Mouse (Mus musculus): ENCODE data around the gene Sp7. TPM values are rescaled to one million over a fixed set of nuclear protein-coding genes. Genes with fewer than 3 reads are reported as not detected.

Gene Sp7
- total RNA-seq, 2 experiments from 2014 or later: not detected

Other genes with a start within 250 kb of the Sp7 start
- 3.8 TPM in 1 of 2 replicates, not detected in the other for gene Spryd3, start 230.9 kb downstream of the Sp7 start, total RNA-seq (2015; ENCODE audit: low replicate concordance)
- 2.1 and 4.7 TPM in 2 replicates for gene Spryd3, start 230.9 kb downstream of the Sp7 start, total RNA-seq (2017; ENCODE audit: low replicate concordance)
- 1.5 TPM in 1 of 2 replicates, not detected in the other for gene Igfbp6, start 222.8 kb downstream of the Sp7 start, total RNA-seq (2015; ENCODE audit: low replicate concordance)
- gene Igfbp6, start 222.8 kb downstream of the Sp7 start, total RNA-seq (2017; ENCODE audit: low replicate concordance): not detected in 2 replicates
- 1.0 TPM in 1 of 2 replicates, not detected in the other for gene Soat2, start 216.7 kb downstream of the Sp7 start, total RNA-seq (2015; ENCODE audit: low replicate concordance)
- 1.5 and 1.8 TPM in 2 replicates for gene Soat2, start 216.7 kb downstream of the Sp7 start, total RNA-seq (2017; ENCODE audit: low replicate concordance)
- 14.2 and 19.0 TPM in 2 replicates for gene Zfp740, start 163.9 kb downstream of the Sp7 start, total RNA-seq (2015; ENCODE audit: low replicate concordance)
- gene Zfp740, start 163.9 kb downstream of the Sp7 start, total RNA-seq (2017; ENCODE audit: low replicate concordance): 15.7 and 21.5 TPM in 2 replicates
- 2.9 TPM in 1 of 2 replicates, not detected in the other for gene Csad, start 162.5 kb downstream of the Sp7 start, total RNA-seq (2015; ENCODE audit: low replicate concordance)
- gene Csad, start 162.5 kb downstream of the Sp7 start, total RNA-seq (2017; ENCODE audit: low replicate concordance): 9.3 and 12.5 TPM in 2 replicates
- gene Itgb7, start 135.2 kb downstream of the Sp7 start, total RNA-seq (2015; ENCODE audit: low replicate concordance): 36.8 and 55.3 TPM in 2 replicates
- 31.0 and 35.5 TPM in 2 replicates for gene Itgb7, start 135.2 kb downstream of the Sp7 start, total RNA-seq (2017; ENCODE audit: low replicate concordance)
- 0.84 and 1.5 TPM in 2 replicates for gene Rarg, start 109.7 kb downstream of the Sp7 start, total RNA-seq (2015; ENCODE audit: low replicate concordance)
- 0.84 and 5.2 TPM in 2 replicates for gene Rarg, start 109.7 kb downstream of the Sp7 start, total RNA-seq (2017; ENCODE audit: low replicate concordance)
- gene Gm9918, start 96.6 kb downstream of the Sp7 start, total RNA-seq (2015; ENCODE audit: low replicate concordance): not detected in 2 replicates
- not detected in 2 replicates for gene Gm9918, start 96.6 kb downstream of the Sp7 start, total RNA-seq (2017; ENCODE audit: low replicate concordance)
- 5.9 and 15.6 TPM in 2 replicates for gene Mfsd5, start 87.7 kb downstream of the Sp7 start, total RNA-seq (2015; ENCODE audit: low replicate concordance)
- gene Mfsd5, start 87.7 kb downstream of the Sp7 start, total RNA-seq (2017; ENCODE audit: low replicate concordance): 2.5 and 10.7 TPM in 2 replicates
- 4.8 and 10.9 TPM in 2 replicates for gene Espl1, start 70.9 kb downstream of the Sp7 start, total RNA-seq (2015; ENCODE audit: low replicate concordance)
- 29.3 and 37.1 TPM in 2 replicates for gene Espl1, start 70.9 kb downstream of the Sp7 start, total RNA-seq (2017; ENCODE audit: low replicate concordance)
- gene Pfdn5, start 41.1 kb downstream of the Sp7 start, total RNA-seq (2015; ENCODE audit: low replicate concordance): 71.1 and 131 TPM in 2 replicates
- gene Pfdn5, start 41.1 kb downstream of the Sp7 start, total RNA-seq (2017; ENCODE audit: low replicate concordance): 120 and 128 TPM in 2 replicates
- gene Myg1, start 35.5 kb downstream of the Sp7 start, total RNA-seq (2015; ENCODE audit: low replicate concordance): 9.4 and 10.0 TPM in 2 replicates
- gene Myg1, start 35.5 kb downstream of the Sp7 start, total RNA-seq (2017; ENCODE audit: low replicate concordance): 14.3 and 14.9 TPM in 2 replicates
- gene Aaas, start 16.4 kb downstream of the Sp7 start, total RNA-seq (2015; ENCODE audit: low replicate concordance): 30.3 and 60.7 TPM in 2 replicates
- gene Aaas, start 16.4 kb downstream of the Sp7 start, total RNA-seq (2017; ENCODE audit: low replicate concordance): 11.7 and 49.7 TPM in 2 replicates
- gene Sp1, start 39.0 kb upstream of the Sp7 start, total RNA-seq (2015; ENCODE audit: low replicate concordance): 42.2 and 66.3 TPM in 2 replicates
- gene Sp1, start 39.0 kb upstream of the Sp7 start, total RNA-seq (2017; ENCODE audit: low replicate concordance): 20.2 and 23.1 TPM in 2 replicates
- not detected in 2 replicates for gene Amhr2, start 78.2 kb upstream of the Sp7 start, total RNA-seq (2015; ENCODE audit: low replicate concordance)
- gene Amhr2, start 78.2 kb upstream of the Sp7 start, total RNA-seq (2017; ENCODE audit: low replicate concordance): not detected in 2 replicates
- gene Prr13, start 91.8 kb upstream of the Sp7 start, total RNA-seq (2015; ENCODE audit: low replicate concordance): 70.9 and 84.4 TPM in 2 replicates
- 37.6 and 64.5 TPM in 2 replicates for gene Prr13, start 91.8 kb upstream of the Sp7 start, total RNA-seq (2017; ENCODE audit: low replicate concordance)
- 252 and 321 TPM in 2 replicates for gene Pcbp2, start 103.4 kb upstream of the Sp7 start, total RNA-seq (2015; ENCODE audit: low replicate concordance)
- gene Pcbp2, start 103.4 kb upstream of the Sp7 start, total RNA-seq (2017; ENCODE audit: low replicate concordance): 85.4 and 91.0 TPM in 2 replicates
- not detected in 2 replicates for gene Gm10337, start 136.5 kb upstream of the Sp7 start, total RNA-seq (2015; ENCODE audit: low replicate concordance)
- not detected in 2 replicates for gene Gm10337, start 136.5 kb upstream of the Sp7 start, total RNA-seq (2017; ENCODE audit: low replicate concordance)
- not detected in 2 replicates for gene Map3k12, start 149.9 kb upstream of the Sp7 start, total RNA-seq (2015; ENCODE audit: low replicate concordance)
- gene Map3k12, start 149.9 kb upstream of the Sp7 start, total RNA-seq (2017; ENCODE audit: low replicate concordance): 0.34 and 1.1 TPM in 2 replicates
- gene Tarbp2, start 151.0 kb upstream of the Sp7 start, total RNA-seq (2015; ENCODE audit: low replicate concordance): 3.5 and 7.3 TPM in 2 replicates
- 9.6 and 13.5 TPM in 2 replicates for gene Tarbp2, start 151.0 kb upstream of the Sp7 start, total RNA-seq (2017; ENCODE audit: low replicate concordance)
- 4.6 TPM in 1 of 2 replicates, not detected in the other for gene Npff, start 157.8 kb upstream of the Sp7 start, total RNA-seq (2015; ENCODE audit: low replicate concordance)
- 5.9 TPM in 1 of 2 replicates, not detected in the other for gene Npff, start 157.8 kb upstream of the Sp7 start, total RNA-seq (2017; ENCODE audit: low replicate concordance)

All from erythroblast, adult 5-6 weeks (primary cell).